Mouse (Mus musculus) heart, embryonic 10.5 days (tissue): ENCODE measurements around the gene Rab3gap1. TPM values are rescaled to one million over a fixed set of nuclear protein-coding genes. Genes with fewer than 3 reads are reported as not detected.
A peak's percentile ranks its signal among the peaks of the same experiment; 100 is the strongest.

Experiments used
- DNase-seq: peaks from one replicate; pipeline ENCODE4 v3.0.0-alpha.2; 2017; ENCODE audit warnings: low spot score
- H3K27ac ChIP-seq: fragments of 300-500 bp; sonication (generic); 2 replicates; pipeline ENCODE4 v1.5.1; 2016; ENCODE audit warnings: mild to moderate bottlenecking
- H3K27me3 ChIP-seq: fragments of 300-500 bp; sonication (generic); 2 replicates; pipeline ENCODE4 v1.6.1; 2016; ENCODE audit warnings: mild to moderate bottlenecking; ENCODE audit not compliant: poor library complexity, insufficient read depth, severe bottlenecking
- H3K36me3 ChIP-seq: fragments of 300-500 bp; sonication (generic); 2 replicates; pipeline ENCODE4 v1.6.1; 2016; ENCODE audit warnings: mild to moderate bottlenecking, moderate library complexity
- H3K4me1 ChIP-seq: fragments of 300-500 bp; sonication (generic); 2 replicates; pipeline ENCODE4 v1.6.1; 2016; ENCODE audit warnings: mild to moderate bottlenecking
- H3K4me3 ChIP-seq: fragments of 300-500 bp; sonication (generic); 2 replicates; pipeline ENCODE4 v1.5.1; 2016; ENCODE audit warnings: mild to moderate bottlenecking, moderate library complexity
- H3K9me3 ChIP-seq: fragments of 300-500 bp; sonication (generic); 2 replicates; pipeline ENCODE4 v1.6.1; 2016; ENCODE audit warnings: mild to moderate bottlenecking, moderate library complexity
- WGBS: fragments of 180-500 bp; shearing (Covaris S2); methylation state at CpG from one replicate; pipeline ENCODE4 v1.1.7; 2016; 5-methylcytosine and 5-hydroxymethylcytosine counted together
- polyA plus RNA-seq: library from polyadenylated mRNA; unstranded; fragments of >200 nt; fragmentation: Nextera tagmentation; extraction: Ambion mirVana; gene quantifications from 2 replicates; pipeline ENCODE4 v1.2.1, GENCODE M21; 2016

The Rab3gap1 gene
- polyA plus RNA-seq = 19.2 and 27.1 TPM in 2 replicates

DNA sequence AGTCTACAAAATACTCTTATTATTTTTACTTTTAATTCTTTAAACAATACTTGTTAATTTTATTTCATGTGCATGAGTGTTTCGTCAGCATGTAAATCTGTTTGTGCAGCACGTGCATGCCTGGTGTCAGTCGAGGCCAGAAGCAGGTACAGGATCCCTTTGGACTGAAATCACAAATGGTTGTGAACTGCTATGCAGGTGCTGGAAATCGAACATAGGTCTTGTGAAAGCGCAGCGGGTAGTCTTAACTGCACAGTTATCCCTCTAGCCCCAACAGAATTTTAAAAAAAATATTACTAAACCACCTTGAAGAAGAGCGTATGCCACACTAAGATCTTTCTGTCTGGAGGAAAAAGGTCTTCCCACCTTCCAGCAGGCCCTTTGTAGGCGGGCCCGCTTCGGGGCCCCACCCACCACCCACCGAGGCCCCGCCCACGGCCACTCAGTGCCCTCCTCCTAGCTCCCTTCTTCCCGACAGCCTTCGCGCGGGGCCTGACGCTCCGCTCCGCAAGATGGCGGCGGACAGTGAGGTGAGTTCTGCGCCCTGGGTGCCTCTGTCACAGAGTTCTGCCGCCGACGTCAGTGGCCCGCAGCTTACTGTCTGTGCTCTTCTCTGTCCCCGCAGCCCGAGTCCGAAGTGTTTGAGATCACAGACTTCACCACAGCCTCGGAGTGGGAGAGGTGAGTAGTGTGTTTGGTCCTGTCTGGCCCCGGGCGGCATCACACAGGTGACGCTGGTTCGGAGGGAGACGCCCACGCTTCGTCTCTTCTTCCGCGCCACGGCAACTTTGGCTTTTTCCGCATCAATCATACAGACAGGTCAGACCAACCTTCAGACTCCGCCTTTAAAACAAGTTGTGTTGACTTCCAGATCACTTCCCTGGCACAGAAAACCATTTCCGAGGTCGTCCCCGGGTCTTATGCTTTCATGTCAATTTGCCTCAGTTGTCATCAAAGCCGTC lies at the start of gene Rab3gap1:
Gene Rab3gap1, plus strand, starts transcription at position 474 of the 962 bp plus-strand sequence.
- peak within 1 kb of the TSS; percentile 69 for H3K4me3 ChIP-seq
- H3K27ac ChIP-seq = peak within 1 kb of the TSS; percentile 89
- peaks cover 22% of the 10 kb centered on the region for H3K36me3 ChIP-seq
- H3K4me1 ChIP-seq = 0 out of 2 replicates have a peak, but pooled peaks cover 3% of the 10 kb centered on the region
- peak; percentile 95 for DNase-seq
- 13% methylated on average over 47 of the region's 47 CpGs for WGBS
- no peaks in the 10 kb centered on the region for H3K27me3 ChIP-seq
- no peaks in the 10 kb centered on the region for H3K9me3 ChIP-seq

DNA sequence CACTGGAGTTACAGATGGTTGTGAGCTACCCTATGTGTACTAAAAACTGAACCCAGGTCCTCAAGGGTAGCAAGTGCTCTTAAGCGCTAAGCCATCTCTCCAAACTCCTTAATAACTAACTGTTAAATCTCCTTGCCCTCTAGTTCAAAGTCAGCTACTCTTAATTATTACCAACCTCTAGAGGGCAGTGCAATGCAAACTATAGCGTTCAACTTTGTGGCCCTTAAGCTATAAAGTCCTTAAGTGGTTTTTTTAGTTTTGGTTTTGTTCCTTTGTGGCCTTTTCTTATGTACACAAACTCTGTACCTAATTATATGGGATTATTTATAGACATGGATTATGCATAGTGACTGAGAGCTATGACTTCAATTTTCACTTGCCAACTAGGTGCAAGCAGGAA lies 41.2 kb upstream of the Rab3gap1 start:
- Histone ChIP-seq H3K27ac (no peak overlapping the region), H3K36me3 (no peaks in the 10 kb centered on the region), H3K4me1 (no peaks in the 10 kb centered on the region), H3K4me3 (no peak overlapping the region), H3K27me3 (no peaks in the 10 kb centered on the region), H3K9me3 (no peaks in the 10 kb centered on the region)
- DNase-seq = no peak
- WGBS = 18% methylated on average over 2 of the region's 2 CpGs

DNA sequence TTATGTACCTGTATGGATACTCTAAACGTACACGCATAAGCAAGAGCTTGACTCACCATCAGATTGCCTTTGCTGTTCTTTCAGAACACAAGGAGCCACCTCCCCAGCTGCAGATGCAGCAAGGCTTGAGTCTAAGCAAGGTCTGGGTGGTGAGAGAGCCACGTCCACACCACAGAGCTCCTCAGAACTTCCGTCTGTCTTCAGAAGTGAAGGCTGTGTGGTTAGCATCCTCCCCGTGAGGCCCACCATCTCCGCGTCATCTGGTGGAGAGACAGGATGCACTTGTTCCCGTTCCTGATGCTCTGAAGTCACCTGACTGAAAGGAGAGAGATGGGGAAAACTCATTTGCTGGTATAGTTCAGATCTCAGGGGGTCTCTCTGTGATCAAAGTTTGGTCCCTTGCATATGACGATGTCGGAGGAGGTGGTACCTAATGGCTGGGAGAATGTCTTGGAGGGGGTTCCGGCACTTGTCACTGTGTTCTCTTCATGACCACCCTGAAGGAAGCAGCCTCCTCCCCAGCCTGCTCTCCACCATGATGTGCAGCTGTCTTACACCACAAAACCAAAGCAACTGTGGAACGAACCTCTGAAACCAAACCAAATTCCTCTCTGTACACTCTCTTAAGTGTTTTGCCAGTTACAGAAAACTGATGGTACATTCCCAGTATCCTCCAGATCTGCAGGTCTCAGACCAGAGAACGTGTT lies 38.2 kb upstream of the Rab3gap1 start:
- Histone ChIP-seq H3K9me3 (no peaks in the 10 kb centered on the region), H3K36me3 (no peaks in the 10 kb centered on the region), H3K4me1 (peaks cover 6% of the 10 kb centered on the region; the same call in 1 of the 2 replicates), H3K27me3 (no peaks in the 10 kb centered on the region), H3K4me3 (no peak overlapping the region), H3K27ac (no peak overlapping the region)
- WGBS = 82% methylated on average over 13 of the region's 13 CpGs
- DNase-seq = no peak

DNA sequence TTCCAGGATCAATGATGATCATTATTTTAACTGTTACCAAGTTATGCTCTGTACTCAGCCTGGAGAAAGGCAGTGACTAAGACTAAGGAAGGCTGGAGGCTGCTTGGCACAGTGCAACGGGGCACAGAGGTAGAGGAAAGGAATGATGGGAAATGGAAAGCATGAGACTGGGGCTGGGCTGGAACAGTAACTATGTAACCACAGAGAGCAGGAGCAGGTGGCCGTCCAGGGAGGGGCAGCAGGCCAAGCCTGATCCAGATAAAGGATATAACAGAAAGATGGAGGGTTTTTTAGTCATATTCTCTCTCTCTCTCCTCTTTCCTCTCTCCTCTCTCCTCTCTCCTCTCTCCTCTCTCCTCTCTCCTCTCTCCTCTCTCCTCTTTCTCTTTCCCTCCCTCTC lies 34.9 kb upstream of the Rab3gap1 start:
- no peak overlapping the region for H3K4me3 ChIP-seq
- peaks cover 6% of the 10 kb centered on the region; the same call in 1 of the 2 replicates for H3K4me1 ChIP-seq
- H3K9me3 ChIP-seq = no peaks in the 10 kb centered on the region
- H3K27me3 ChIP-seq = no peaks in the 10 kb centered on the region
- no peaks in the 10 kb centered on the region for H3K36me3 ChIP-seq
- no peak for DNase-seq
- WGBS = 51% methylated on average over 2 of the region's 2 CpGs
- H3K27ac ChIP-seq = no peak overlapping the region

DNA sequence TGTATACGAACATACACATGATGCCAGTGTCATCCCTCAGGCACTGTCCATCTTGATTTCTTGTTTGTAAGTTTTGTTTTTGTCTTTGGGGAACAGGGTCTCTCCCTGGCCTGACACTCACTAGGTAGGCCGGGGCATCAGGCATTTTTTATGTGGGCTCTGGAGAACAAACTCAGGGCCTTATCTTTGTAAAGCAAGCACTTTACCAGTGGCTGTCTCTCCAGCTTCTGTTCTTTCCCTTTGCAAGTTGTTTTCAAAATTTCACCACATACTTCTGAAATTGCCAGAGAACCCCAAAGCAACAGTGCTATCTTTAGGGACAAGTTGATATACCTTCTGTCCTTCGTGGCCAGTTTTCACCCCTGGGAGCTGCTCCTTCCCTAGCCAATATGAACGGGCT lies 34.4 kb upstream of the Rab3gap1 start:
- Histone ChIP-seq H3K4me3 (no peak overlapping the region), H3K27ac (no peak overlapping the region), H3K4me1 (peaks cover 6% of the 10 kb centered on the region; the same call in 1 of the 2 replicates), H3K27me3 (no peaks in the 10 kb centered on the region), H3K36me3 (no peaks in the 10 kb centered on the region), H3K9me3 (no peaks in the 10 kb centered on the region)
- 47% methylated on average over 4 of the region's 4 CpGs for WGBS
- no peak for DNase-seq

DNA sequence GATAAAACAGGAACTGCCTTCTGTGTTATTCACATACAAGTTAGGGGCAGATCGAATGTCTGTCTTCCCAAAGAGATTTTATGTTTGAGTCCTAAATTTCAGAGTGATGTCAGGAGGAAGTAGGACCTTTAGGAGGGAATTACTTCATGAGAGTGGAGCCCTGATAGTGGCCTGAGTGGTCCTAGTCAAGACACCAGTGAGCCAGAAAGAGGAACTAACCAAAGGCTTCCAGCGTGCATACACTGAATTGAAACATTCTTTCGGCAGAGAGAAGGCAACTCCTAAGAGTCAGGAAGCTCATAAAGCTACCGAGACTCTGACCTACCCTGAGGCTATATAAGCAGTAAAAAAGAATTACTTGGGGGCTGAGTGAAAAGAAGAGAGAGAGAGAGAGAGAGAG lies 32.0 kb upstream of the Rab3gap1 start:
- Histone ChIP-seq H3K9me3 (no peaks in the 10 kb centered on the region), H3K4me1 (peaks cover 6% of the 10 kb centered on the region; the same call in 1 of the 2 replicates), H3K36me3 (no peaks in the 10 kb centered on the region), H3K27ac (no peak overlapping the region), H3K4me3 (no peak overlapping the region), H3K27me3 (no peaks in the 10 kb centered on the region)
- DNase-seq = no peak
- WGBS = 67% methylated on average over 4 of the region's 4 CpGs

DNA sequence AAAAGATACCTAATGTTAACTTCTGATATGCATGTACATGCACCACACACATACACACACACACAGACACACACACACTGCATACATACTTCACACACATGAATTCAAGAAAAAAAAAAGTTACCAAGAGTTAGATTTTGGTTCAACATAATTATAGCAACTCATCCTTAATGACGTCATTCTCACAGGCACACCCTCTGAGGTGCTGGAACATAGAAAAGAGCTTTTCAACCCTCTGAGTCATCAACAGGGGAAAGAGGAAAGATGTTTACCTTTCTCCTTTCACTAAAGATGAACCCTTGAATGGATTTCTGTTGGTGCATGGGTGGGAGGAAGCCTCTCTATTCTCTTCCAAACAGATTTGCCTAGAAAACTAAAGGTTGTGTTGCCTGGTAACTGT lies 30.0 kb upstream of the Rab3gap1 start:
- Histone ChIP-seq H3K4me3 (no peak overlapping the region), H3K9me3 (no peaks in the 10 kb centered on the region), H3K4me1 (peaks cover 6% of the 10 kb centered on the region; the same call in 1 of the 2 replicates), H3K36me3 (no peaks in the 10 kb centered on the region), H3K27ac (no peak overlapping the region), H3K27me3 (no peaks in the 10 kb centered on the region)
- no peak for DNase-seq
- 67% methylated on average over 1 of the region's 1 CpGs for WGBS

DNA sequence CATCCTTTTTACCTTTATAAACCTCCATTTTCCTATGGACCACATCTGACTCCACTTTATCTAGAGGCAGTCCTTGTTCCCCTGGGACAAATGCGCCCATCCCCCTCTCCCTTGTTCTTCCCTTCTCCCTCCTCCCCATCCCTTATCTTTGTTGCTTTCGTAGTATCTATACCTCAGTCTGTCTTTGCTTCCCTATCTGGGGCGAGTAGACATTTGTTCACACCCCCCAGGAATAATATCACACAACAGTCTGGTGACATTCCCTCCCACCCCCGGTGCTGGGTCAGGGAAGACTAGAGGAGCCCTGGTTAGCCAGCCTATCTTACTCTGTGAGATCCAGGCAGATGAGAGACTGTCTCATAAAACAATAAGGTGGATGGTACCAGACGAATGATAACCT lies 23.1 kb upstream of the Rab3gap1 start:
- Histone ChIP-seq H3K36me3 (no peaks in the 10 kb centered on the region), H3K27me3 (no peaks in the 10 kb centered on the region), H3K27ac (no peak overlapping the region), H3K9me3 (no peaks in the 10 kb centered on the region), H3K4me3 (no peak overlapping the region), H3K4me1 (peaks cover 2% of the 10 kb centered on the region; the same call in 1 of the 2 replicates)
- no peak for DNase-seq
- 49% methylated on average over 5 of the region's 5 CpGs for WGBS

DNA sequence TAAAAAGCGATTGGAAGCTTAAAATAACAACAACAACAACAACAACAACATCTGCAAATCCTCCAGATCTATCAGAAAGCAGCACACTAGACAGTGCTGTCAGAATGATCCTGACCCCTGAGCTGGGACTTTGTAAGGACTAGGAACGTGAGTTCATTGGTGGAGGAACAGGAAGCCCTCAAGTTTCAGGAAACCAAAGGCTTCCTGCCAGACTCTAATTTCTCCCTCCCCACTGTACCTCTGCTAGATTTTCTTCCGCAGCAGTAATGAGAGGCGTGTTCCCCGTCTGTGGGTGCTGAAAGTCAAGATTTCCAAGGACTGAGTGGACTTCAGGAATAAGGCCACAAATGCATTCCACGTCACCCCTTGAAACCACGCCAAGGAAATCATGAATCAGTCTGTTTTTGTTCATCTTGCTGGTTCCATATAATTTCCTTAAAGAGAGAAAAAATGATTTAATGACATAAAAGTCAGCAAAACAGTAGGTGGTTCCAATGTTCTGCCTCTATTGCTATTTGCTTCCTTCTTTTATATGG lies 18.4 kb upstream of the Rab3gap1 start:
- no peak overlapping the region for H3K27ac ChIP-seq
- WGBS = 64% methylated on average over 7 of the region's 7 CpGs
- no peak overlapping the region for H3K4me3 ChIP-seq
- no peak for DNase-seq
- H3K9me3 ChIP-seq = peaks cover 4% of the 10 kb centered on the region; the same call in 1 of the 2 replicates
- H3K4me1 ChIP-seq = peaks cover 2% of the 10 kb centered on the region; the same call in 1 of the 2 replicates
- H3K36me3 ChIP-seq = no peaks in the 10 kb centered on the region
- H3K27me3 ChIP-seq = no peaks in the 10 kb centered on the region

DNA sequence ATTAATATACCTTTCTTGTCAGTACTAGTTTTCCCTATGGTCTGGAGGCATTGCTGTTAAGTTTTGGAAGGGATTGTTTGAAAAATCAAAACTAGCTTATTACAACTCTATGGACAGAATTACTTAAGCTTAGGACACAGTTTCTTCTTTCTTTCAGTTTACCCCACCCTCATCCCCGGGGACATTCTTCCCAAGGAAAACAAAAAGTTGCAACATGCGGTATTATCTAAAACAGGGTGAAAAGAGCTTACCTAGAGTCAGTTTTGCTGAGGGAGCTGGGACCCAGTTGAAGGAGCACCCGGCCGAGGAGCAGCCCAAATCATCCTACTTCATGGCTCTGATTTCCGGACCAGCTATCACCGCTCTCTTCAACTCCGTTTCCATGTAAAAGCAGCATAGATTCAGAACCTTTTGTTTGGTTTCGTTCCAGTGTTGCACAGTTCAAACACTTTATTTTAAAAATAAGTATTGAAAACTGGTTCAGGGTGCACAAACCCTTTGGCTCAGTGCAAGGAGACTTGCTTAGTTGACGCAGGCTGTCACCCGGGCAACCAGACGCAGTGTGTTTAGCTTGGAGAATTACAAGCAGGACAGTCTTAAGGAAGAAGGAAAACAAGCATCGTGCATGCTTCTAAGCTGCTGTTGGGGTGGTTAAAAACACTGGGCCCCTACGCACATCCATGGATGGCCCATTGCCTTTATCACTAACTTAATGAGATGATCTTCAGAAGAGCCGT lies 13.9 kb upstream of the Rab3gap1 start, which contains the start of gene Map3k19:
Gene Map3k19, minus strand, starts transcription at position 546 of the 737 bp plus-strand sequence.
- Histone ChIP-seq H3K9me3 (peaks cover 4% of the 10 kb centered on the region; the same call in 1 of the 2 replicates), H3K36me3 (no peaks in the 10 kb centered on the region), H3K27me3 (no peaks in the 10 kb centered on the region), H3K27ac (no peak within 1 kb of the TSS), H3K4me1 (no peaks in the 10 kb centered on the region), H3K4me3 (no peak within 1 kb of the TSS)
- no peak for DNase-seq
- 82% methylated on average over 14 of the region's 14 CpGs for WGBS

DNA sequence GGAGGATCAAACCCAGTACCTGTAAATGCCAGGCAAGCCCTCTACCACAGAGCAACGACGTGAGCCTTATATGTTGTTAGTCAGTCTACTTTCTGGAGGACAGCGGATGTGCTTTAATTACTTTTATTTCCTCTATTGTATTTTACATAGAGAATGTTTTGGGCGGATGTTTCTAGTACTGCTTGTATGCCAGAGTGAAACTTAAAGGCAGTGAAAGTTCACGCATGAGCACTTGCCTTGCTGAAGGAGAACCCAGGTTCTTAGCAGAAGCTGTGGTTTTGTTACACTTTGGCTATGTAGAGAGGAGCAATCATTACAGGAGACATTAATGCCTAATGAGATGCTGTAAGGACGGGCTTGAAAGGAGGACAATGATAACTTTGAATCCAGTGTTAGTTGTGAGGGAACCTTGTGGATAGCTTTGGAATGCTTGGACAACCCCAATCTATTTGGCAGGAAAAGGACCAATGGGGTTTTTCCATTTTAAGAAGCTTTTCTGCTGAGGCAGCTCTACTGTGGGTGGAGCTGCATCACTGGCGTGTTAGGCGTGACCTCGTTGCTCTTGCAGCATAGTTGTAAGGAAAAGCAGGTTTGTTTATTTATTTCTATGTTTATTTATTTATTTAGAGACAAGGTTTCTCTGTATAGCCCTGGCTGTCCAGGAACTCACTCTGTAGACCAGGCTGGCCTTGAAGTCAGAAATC lies 9.5 kb upstream of the Rab3gap1 start:
- 80% methylated on average over 9 of the region's 9 CpGs for WGBS
- no peak for DNase-seq
- Histone ChIP-seq H3K36me3 (no peaks in the 10 kb centered on the region), H3K27ac (no peak overlapping the region), H3K27me3 (no peaks in the 10 kb centered on the region), H3K9me3 (no peaks in the 10 kb centered on the region), H3K4me3 (no peak overlapping the region), H3K4me1 (no peaks in the 10 kb centered on the region)
